Mouse (Mus musculus): ENCODE data around the gene Sp6.

GRCm38 (mm10) chr11:96975511-96976378 lies 37.4 kb upstream of the Sp6 start:
- TF ChIP-seq TAL1 (IDR thresholded peaks at IDR 0.05; ENCODE audit: low read length) (no peak), GATA1 (IDR thresholded peaks at IDR 0.05; ENCODE audit: low read length) (no peak)
